Mouse (Mus musculus): ENCODE data around the gene Kif6.

Gene Kif6

DNA sequence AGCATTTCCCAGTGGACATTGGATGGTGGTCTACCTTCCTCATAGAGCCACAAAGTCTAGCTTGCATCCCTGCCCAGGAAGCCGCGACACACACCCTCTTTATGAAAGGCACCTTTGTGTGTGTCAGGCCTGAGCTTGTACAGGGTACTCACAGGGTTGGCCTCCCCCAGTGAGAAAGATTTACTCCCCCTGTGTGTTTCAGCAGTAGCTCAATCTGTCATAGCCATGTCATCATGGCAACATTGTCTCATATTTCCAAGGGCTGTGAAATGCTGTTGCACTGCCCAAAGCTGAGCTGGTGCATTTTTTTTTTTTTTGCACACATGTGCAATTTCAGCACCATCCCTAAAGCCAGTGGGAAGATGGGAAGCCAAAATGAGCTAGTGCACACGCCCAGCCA is 224.3 kb downstream of the Kif6 start:
- DNase-seq (ENCODE audit: low spot score in 2 of 2): no peak

DNA sequence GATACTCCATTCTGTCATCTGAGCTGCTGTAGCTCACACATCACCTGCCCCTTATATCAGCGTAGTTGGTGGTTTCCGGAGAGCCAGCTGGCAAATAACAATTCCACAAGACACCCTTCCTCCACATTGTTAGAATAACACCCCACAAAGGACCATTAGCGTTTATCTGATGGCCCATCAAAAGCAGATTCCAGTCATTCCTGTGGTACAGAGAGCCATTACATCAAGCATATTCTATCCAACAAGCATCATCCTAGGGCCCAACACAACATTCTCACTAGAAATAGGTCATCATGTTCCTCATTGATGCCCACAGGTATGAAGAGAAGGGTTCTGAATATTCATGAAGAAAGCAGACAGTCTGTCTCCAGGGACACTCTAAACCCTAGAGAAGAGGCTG is 236.3 kb downstream of the Kif6 start:
- DNase-seq (ENCODE audit: low spot score in 2 of 2): no peak

DNA sequence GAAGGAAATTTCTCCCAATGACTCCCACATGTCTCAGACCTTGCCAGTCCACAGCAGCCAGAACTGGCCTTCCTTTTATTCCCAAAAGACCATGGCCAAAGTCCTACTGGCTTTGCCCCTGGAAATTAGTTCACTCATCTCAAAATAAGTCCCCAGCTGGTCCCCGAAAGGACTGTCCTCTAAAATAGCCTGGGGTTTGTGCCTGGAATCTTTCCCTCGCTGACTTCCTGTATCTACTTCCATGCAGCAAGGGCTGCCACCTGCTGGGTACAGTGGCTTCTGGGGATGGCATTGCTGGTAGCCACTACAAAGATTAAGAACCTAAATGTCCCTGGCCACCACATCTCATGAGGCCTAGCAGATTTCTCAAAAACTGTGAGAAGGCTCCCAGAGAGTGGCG is 237.2 kb downstream of the Kif6 start:
- peak in 1 of 2 experiments; percentile 1 for DNase-seq (ENCODE audit: low spot score in 2 of 2)

DNA sequence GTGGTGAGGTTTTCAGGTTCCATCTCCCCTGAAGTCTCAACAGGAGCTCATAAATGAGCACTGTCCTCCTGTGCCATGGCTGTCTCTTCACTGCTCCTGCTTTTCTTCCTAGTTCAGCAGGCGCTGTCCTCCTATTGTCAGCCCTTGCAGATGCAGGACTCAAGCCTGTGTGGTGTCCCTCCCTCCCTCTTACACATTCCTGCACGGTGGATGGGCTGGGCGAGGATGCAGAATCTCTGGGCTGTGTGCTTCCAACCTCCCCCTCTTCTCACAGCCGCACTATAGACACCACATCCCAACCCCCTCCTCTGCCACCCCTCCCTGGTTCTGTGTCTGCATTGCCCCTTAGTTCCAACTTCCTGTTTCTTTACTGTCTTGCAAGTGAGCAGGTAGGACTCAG is 240.8 kb downstream of the Kif6 start:
- no peak for DNase-seq (ENCODE audit: low spot score in 2 of 2)

DNA sequence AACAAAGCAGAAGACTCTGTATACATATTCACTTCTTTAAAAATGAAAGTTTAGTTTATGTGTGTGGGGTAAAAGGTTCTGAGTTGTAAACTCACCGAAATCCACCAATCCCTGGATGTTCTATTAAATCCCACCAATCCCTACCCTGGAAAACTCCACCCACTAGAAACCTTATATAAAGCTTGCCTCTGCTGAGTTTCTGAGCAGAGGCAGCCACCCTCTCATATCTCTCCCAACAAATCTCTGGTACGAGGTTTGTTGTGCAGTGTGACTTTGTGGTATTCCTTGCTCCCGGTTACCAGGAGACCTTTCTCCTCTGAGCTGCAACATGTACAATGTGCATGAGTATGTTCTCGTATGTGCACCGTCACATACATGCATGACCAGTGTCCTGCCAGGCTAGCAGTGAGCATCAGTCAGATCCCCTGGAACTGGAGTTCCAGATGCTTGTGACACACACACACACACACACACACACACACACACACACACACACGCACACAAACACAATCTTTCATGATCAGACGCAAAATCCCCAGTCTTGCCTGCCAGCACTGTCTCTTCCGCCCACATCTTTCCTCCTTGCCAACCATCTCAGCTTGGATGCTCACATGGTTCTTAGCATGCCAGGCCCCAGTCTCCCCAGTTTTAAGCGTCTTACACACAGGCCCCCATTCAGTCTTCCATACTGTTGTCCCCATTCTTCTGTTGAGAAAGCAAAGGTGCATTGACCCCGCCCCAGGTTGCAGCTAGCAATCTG is 245.3 kb downstream of the Kif6 start:
- no peak for DNase-seq (ENCODE audit: low spot score in 2 of 2)

DNA sequence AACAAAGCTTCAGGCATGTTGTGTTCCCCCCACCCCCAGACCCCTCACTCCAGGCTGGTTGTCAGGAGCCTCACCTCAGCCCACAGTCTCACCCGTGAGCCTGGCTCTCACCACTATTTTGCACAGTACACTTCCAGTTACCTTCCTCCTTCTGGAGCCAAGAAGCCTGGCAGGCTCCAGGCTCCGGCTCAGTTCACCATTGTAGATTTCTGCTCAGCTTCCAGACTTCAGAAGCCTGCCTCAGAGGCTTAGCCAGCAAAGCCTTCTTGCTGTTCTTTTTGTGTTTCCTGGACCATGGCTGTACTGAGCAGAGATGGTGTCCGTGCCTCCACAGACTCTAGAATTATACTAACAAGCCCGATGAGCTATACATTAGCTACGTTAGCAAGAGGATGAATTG is 248.7 kb downstream of the Kif6 start:
- DNase-seq (ENCODE audit: low spot score in 2 of 2): no peak

DNA sequence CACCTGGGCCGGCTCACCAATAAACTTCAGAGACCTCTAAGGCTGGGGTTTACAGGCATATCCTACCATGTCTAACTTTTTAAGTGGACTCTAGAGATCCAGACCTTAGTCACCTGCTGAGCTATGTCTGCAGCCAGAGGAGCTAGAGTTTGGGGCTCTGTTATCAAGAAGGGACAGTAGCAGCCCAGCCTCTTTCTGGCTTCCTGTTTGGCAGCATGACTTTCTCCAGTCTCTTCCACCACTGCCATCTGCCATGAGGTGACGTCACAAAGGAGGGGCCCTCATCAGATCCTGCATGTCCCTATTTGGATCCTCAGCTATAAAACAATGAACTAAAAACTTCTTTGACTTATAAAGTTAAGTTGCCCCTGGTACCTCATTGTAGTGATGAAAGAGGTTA is 250.7 kb downstream of the Kif6 start:
- DNase-seq (ENCODE audit: low spot score in 2 of 2): no peak

DNA sequence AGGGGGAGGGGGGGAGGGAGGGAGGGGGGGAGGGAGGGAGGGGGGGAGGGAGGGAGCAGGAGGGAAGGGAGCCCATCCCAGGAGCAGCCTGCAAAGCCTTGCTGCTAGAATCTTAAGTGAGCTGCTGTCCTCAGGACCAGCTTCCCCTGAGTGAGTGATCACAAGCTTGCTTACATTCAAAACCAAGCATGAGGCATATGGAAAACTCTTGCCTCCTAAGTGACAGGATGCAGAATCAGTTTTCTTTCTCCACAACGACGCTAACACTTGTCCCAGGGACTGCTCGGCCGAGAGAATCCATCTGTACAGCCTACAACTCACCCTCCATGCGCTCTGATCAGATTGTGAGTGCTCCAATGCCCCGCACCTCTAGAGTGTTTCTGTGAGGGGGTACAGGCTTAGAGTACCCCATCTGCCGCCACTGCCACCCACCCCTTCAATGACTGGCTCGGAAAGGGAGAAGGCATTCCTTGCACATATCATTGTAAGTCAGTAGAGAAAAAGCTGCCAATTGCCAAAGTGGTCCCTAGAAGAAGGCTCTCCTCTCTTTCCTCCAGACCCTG is 251.8 kb downstream of the Kif6 start:
- DNase-seq (ENCODE audit: low spot score in 2 of 2): no peak

DNA sequence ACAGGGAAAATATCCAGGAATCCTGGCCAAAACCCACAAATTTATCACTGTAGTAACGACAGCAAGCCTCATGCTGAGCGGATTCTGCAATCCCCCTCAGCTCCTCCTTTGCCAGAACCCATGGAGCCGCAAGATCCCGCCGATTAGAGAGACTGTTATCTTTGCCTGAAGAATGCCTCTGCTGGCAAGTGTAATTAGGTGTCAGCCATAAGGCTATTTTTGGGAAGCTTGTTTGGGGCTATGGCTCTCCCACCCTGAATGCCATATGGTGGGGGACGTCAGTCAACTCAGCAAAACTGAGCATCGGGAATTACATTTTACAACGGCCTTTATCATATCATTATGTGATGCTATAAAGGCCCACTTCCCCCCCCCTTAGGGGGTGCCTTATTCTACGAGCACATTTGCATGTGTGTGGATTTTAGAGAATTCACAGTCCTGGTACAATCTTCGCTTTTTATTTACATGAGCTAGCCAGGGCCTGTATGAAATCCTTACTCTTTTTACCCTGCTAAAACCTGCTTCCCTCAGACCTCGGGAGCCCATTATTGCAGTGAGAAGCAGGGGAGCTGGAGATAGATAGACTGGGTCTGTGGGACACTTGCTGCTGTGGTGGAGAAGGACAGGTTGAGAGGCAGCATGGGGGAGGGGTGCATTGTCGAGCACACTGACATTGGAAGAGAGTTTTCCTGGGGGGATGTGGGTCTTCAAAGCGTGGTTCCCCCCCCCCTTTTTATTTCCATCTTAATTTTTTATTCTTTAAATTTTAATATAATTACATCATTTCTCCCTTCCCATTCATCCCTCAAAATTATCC is 252.6 kb downstream of the Kif6 start:
- no peak for DNase-seq (ENCODE audit: low spot score in 2 of 2)

DNA sequence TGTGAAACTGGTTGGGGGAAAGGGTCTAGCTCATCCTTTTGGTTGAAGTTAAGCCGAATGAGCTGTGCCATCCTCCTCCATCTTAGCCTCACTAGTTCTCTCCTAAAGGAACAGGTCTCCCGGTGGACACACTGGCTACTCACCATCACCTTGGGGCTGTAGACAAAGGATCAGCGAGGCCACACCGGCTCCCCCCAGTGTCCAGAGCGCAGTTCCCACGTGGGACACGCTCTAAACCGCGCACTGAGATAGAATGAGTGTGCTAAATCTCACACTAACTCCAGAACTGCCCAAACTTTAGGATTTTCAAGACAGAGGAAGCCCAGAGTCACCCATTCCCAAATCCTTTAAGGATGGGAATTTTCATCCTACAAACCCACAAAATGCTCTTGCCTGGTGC is 254.3 kb downstream of the Kif6 start:
- no peak for DNase-seq (ENCODE audit: low spot score in 2 of 2)

DNA sequence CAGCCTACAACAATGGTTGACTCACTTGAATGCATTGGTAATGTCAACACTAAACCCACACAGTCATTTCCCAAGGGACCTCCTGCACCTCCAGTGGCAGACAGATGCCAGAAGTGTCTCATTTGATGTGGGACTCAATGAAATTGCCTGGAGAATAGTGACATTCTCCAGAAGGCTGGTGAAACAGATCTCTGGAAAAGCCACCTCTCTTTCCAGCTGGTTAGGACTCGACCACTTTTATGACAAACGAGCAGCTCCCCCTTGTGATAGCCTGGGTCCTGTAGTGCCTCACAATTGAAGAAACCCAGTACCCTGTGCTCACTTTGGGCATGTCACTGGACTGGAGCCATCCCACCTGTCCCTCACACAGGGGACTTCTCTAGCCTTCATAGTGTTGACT is 257.4 kb downstream of the Kif6 start:
- no peak for DNase-seq (ENCODE audit: low spot score in 2 of 2)

DNA sequence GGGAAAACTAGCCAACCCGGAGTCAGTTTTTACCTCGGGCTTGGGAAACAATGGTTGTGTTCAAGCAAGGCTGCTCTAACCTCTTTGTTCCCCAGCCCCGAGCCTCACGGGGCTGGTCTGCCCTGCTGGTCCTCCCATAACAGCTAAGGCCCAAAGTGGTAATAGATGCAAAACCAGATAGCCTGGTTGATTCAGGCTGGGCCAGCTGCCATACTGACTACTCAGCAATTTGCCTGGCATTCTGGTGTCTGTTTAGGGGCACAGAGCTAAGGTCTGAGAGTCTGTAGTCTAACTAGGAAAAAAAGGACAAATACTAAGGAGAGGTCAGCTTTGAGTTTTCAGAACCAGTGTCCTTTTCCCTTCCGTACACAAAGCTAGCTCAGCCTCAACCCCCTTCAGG is 259.8 kb downstream of the Kif6 start:
- DNase-seq (ENCODE audit: low spot score in 2 of 2): no peak

DNA sequence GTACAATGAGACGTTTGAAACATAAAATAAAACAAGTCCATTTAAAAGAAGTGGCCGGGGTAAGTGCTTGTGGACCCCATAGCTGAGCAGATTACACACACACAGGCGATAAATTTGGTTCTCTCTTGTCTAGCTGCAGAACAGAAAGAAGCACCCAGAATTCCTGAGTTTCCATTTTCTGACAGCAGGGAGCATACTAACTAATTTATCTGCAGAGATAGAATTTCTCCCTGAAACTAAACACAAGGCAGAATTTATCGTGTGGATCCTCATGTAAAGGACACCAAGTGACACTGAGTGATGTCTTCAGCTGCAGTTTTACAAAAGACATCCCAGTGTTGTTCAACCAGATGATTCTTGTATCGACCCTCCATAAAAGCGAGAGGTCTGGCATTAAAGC is 260.5 kb downstream of the Kif6 start:
- no peak for DNase-seq (ENCODE audit: low spot score in 2 of 2)

DNA sequence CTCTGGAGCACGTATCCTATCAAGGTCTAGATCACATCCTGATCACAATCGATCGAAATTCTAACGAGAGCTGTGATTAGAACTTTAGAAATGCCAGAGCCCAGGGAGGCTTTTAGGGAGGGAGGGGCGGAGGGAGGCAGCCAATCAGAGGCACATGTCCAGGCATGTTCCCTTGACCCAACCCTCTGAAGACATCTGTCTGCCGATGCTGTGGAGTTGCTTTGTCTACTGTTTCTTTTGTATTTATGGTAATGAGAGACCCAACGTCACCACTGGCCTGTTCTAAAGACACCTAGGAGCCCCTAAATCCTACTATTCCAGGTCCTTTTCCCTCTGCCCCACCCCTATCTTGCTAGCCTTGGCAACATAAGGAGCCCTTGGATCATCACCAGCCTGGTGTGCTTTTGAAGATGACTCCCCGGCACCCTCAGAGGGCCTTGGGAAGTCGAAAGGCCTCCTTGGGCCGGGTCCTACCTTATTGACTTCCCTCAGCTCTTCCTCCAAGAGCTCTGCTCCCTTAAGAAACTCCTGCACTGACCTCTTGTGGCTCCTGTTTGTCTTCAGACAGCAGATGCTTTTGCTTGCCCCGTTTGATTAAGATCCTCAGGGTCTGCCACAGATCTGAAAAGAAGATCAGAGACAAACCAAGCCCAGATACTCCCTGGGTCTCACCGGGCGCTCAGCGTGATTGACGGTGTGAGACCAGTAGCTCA is 261.2 kb downstream of the Kif6 start:
- DNase-seq (ENCODE audit: low spot score in 2 of 2): no peak

DNA sequence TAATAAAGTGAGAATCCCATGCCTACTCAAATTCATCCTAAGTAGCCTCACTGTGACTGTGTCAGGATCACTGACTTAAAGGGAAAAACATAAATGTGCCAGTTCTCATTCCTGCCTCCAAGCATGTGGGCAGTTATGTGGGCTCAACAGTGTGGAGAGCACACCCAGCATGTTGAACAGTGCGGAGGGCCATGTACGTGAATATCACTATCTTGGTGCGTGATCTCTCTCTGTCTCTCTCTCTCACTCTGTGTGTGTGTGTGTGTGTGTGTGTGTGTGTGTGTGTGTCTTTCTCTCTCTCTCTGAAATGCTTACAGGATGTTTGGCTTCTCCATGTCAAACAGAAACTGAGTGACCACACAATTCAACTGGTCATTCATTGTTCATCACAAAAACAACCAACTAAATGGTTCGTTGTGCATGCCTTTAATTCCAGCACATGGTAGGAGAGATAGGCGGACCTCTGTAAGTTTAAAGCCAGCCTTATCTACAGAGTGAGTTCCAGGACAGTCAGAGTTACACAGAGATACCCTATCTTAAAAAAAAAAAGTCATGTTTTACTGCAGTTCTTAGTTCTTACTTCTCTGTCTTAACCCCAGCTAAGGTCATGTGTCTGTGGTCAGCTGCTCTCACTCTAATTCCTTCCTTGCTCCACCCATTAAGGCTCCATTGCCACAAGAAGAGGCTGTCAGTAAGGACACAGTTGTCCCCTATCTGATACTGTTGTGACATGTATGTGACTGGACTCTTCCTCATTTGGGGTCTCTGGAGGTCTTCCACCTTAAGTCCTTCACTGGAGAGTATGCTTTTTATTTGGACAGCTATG is 266.2 kb downstream of the Kif6 start:
- DNase-seq (ENCODE audit: low spot score in 2 of 2): no peak

DNA sequence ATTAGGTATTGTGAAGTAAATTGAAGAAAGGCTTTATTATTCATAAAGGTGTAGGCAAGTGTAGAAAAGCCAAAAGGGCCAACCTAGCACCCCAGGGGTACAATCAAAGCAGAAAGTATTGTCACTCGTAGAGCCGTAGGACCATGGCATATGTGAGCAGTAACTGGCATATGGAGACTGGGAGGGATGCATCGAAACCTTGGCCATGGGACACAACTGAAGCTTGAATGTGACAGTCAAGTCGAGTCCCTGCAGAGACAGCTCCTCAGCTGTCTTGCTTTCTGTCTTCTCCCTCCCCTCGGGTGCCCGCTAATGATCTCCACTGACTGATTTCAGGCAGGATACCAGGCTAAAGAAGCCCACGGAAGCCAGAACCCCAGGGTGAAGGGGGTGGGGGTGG is 266.9 kb downstream of the Kif6 start:
- no peak for DNase-seq (ENCODE audit: low spot score in 2 of 2)

DNA sequence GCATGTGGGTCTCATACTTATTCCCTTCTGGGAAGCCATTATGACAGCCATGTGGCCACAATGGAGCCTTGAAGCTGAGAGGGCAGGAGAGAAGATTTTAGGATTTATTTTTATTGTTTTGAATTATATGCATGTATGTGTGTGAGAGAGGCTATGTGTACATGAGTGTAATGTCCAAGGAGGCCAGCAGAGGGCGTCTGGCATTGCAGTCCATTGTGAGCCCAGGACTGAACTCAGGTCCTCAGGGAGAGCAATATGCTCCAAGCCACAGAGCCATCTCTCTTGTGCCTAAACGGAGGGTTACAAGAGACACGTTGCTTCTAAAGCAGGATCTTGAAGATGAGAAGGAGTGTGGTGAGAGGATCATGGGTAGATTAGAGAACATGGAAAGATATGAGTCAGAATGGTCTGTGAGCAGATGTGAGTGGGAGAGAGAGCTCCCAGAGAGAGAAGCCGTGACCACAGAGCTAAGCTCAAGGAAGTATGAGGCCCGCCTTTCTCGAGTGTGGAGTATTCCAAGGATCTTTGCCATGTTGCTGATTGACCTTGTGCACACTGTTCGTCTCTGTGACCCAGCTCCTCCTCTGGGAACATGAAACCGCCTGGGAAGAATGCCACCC is 268.3 kb downstream of the Kif6 start:
- DNase-seq (ENCODE audit: low spot score in 2 of 2): no peak

DNA sequence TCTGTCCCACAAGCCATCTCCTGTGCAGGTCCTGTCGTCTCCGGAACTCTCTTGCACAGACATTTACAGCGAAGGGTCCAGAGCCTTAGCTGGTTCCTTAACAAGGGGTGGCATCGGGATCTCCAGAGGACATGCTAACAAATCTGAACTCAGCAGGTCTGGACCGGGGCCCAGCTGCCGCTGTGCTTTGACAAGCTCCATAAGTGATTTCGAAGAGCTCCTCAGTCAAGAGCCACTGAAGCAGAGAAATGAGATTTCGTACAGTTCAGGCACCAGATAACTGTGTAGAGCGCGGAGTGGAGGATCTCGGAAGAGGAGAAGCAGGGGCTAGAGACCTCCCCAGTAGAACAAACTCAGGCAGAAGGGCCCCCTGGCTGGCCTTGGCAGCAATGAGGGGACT is 270.1 kb downstream of the Kif6 start:
- DNase-seq (ENCODE audit: low spot score in 2 of 2): no peak

DNA sequence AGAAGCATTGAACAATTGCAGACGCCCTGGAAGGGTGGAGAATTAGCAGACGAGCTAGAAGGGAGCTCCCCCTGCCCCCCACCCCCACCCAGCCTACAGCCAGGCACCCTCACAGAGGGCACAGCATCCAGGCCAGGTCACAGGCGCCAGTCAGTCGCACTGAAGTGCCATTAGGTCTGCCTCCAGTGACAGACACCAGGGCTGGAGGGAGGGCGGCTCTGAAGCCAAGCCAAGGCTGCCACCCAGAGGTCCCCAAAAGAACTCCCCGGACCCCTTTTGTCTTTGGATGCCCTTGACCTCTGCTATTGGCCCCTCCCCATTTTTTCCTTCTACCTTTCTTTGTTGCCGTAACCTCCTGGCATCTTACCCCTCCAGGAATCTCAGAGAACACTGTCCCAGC is 274.7 kb downstream of the Kif6 start:
- no peak for DNase-seq (ENCODE audit: low spot score in 2 of 2)

DNA sequence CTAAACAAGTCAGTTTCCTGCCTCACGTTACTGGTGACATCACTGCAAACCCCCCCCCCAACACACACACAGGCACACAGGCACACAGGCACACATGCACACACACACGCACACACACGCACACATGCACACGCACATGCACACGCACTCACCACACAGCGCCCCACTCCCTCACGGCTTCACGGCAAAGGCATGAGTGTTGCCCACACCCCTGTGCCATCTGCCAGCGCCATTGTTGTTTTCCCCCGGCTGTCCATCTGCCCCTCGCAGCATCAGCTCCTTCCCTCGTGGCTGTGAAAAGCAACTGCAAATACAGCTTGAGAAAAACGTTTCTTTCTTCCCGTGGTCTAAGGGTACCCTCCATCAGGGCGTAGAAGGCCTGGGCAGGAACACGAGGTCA is 275.9 kb downstream of the Kif6 start:
- no peak for DNase-seq (ENCODE audit: low spot score in 2 of 2)

DNA sequence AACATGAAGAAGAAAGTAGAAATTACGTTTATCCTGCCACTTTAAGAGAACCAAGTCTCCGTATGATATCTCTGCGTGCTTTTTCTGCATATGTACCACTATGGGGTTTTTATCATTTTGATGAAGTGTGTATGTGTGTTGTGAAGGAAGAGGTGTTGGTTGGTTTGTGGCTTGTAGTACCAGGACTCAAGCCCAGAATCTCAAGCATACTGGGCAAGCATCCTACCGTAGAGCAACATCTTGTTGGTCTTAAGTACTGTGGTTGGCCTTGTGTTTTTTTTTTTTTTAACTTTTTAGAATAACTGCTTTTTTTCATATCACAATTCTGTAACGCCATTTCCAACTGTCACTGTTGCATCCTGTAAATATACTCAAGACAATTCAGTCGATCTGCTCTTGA is 277.5 kb downstream of the Kif6 start:
- DNase-seq (ENCODE audit: low spot score in 2 of 2): no peak

Data from spleen, postnatal 36 days (tissue).